Mouse (Mus musculus) bone marrow macrophage, adult 2 months (primary cell): ENCODE results near the gene Txnrd1.

ENCODE experiments used
- CTCF ChIP-seq: IDR thresholded peaks from 2 replicates; pipeline ENCODE4 v1.5.1; 2012; ENCODE audit warnings: low read depth, mild to moderate bottlenecking, low read length, moderate library complexity
- POLR2A ChIP-seq: IDR thresholded peaks from 2 replicates; pipeline ENCODE4 v1.6.1; 2012; ENCODE audit warnings: mild to moderate bottlenecking, low read depth, low read length, borderline replicate concordance

- TF ChIP-seq CTCF (no peak), POLR2A (no peak)
Measured at GRCm38 (mm10) chr10:82847821-82848459, 14.2 kb downstream of the Txnrd1 start.
